Mouse (Mus musculus): Measurements from ENCODE around the gene Atg9a. TPM values are rescaled to one million over a fixed set of nuclear protein-coding genes. Genes with fewer than 3 reads are reported as not detected.

Gene Atg9a
- polyA plus RNA-seq, 2 experiments: 31.5 to 46.1 TPM

- ATAC-seq (ENCODE audit: low FRiP score, low read depth) (peak; percentile 94), DNase-seq (ENCODE audit: low spot score) (peak; percentile 95)
- Histone ChIP-seq H3K4me1 (ENCODE audit: control insufficient read depth, insufficient read depth, low read length) (peaks cover 25% of the 10 kb centered on the region), H3K4me3 (replicated peaks; ENCODE audit: low read length) (peak within 1 kb of the TSS; percentile 82), H3K27ac (replicated peaks; ENCODE audit: low read depth, low read length) (peak within 1 kb of the TSS; percentile 15; the same call in 1 of the 2 replicates), H3K9ac (ENCODE audit: low read depth, low read length, severe bottlenecking) (peak within 1 kb of the TSS; percentile 82), H3K9me3 (ENCODE audit: control insufficient read depth, low read length) (no peaks in the 10 kb centered on the region), H3K4me2 (replicated peaks; ENCODE audit: low read depth, low read length, severe bottlenecking) (peak within 1 kb of the TSS; percentile 91), H3K36me3 (ENCODE audit: control insufficient read depth, insufficient read depth, low read length) (peaks cover 31% of the 10 kb centered on the region), H3K27me3 (ENCODE audit: control insufficient read depth, insufficient read depth, low read length) (no peaks in the 10 kb centered on the region)
- 5% methylated on average over 42 of the region's 42 CpGs for WGBS
- TF ChIP-seq POLR2A (IDR thresholded peaks at IDR 0.05; ENCODE audit: borderline replicate concordance, extremely low read depth, insufficient read depth, insufficient read length): peak; percentile 86; the same call in 1 of the 2 replicates
These were observed 18.4 kb upstream of the Atg9a start, which contains the start of the genes Glb1l and Stk16 for GRCm38 (mm10) chr1:75210136-75211087. Glb1l (minus strand) TSS chr1:75210813. Stk16 (plus strand) TSS chr1:75210838.

DNA sequence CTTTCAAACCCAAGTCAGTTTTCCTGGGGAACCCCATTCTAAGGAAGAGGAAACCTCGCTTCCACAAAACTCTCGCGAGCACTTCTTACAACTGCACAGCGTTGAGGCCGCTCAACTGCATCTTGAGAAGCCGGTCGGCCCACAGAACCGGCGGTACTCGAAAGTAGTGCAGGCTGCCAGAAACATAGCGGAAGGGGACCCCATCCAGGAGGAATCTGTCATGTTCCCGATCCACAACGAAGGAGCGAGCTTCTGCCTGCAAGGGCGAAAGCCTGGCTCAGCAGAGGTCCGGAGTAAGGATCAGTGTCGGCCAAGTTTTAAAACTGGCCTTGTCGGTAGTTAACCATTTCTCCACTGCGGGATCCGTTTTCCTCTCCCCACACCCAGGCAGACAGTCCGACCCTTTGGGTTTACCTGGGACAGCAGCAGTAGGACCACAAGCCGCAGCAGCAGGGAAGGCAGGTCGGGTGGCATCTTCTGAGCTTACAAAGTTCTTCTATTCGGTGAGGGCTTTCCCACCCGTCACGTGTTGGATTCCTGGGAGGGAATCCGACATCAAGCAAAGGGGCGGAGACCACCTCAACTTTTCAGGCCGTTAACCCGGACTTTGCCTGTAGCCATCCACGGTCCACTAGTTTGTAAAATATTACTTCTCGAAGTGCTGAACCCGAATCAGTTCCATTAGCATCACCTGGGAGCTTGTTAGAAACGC is 17.1 kb upstream of the Atg9a start:
- DNase-seq (ENCODE audit: low spot score): peak; percentile 57
- TF ChIP-seq POLR2A (IDR thresholded peaks at IDR 0.05; ENCODE audit: borderline replicate concordance, extremely low read depth, insufficient read depth, insufficient read length): no peak
- H3K27me3 ChIP-seq (ENCODE audit: control insufficient read depth, insufficient read depth, low read length): no peaks in the 10 kb centered on the region

DNA sequence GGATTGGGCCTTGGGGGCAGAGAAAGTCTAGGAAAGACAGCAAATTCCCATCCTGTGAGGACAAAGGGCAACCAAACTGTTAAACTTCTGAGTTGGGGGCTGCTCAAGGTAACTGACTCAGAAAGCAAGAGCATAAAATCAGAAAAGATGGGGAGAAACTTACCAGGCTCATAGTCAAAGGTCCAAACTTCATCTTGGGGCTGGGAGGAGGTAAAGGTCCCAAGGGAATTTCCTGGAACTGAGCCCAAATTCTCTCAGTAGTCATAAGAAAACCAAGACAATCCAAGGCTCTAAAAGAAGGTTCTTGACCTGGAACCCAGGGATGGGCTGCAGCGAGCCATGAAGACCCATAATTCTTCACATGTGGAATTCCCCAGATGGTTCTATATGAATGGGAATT is 9.2 kb upstream of the Atg9a start:
- Histone ChIP-seq H3K4me2 (replicated peaks; ENCODE audit: low read depth, low read length, severe bottlenecking) (no peak overlapping the region), H3K27me3 (ENCODE audit: control insufficient read depth, insufficient read depth, low read length) (no peaks in the 10 kb centered on the region), H3K4me3 (replicated peaks; ENCODE audit: low read length) (no peak overlapping the region), H3K36me3 (ENCODE audit: control insufficient read depth, insufficient read depth, low read length) (peaks cover 41% of the 10 kb centered on the region), H3K9ac (ENCODE audit: low read depth, low read length, severe bottlenecking) (no peak overlapping the region), H3K4me1 (ENCODE audit: control insufficient read depth, insufficient read depth, low read length) (no peaks in the 10 kb centered on the region), H3K27ac (replicated peaks; ENCODE audit: low read depth, low read length) (no peak overlapping the region), H3K9me3 (ENCODE audit: control insufficient read depth, low read length) (no peaks in the 10 kb centered on the region)
- DNase-seq (ENCODE audit: low spot score) (no peak), ATAC-seq (ENCODE audit: low FRiP score, low read depth) (no peak)
- 76% methylated on average over 1 of the region's 1 CpGs for WGBS
- no peak for TF ChIP-seq POLR2A (IDR thresholded peaks at IDR 0.05; ENCODE audit: borderline replicate concordance, extremely low read depth, insufficient read depth, insufficient read length)

More for the DNA sequence above, 17.1 kb upstream of the Atg9a start:
- peak overlapping the region; percentile 55; the same call in 1 of the 2 replicates for H3K27ac ChIP-seq (replicated peaks; ENCODE audit: low read depth, low read length)
- H3K9ac ChIP-seq (ENCODE audit: low read depth, low read length, severe bottlenecking): peak overlapping the region; percentile 65
- peaks cover 18% of the 10 kb centered on the region for H3K36me3 ChIP-seq (ENCODE audit: control insufficient read depth, insufficient read depth, low read length)
- H3K4me1 ChIP-seq (ENCODE audit: control insufficient read depth, insufficient read depth, low read length): peaks cover 25% of the 10 kb centered on the region
- peak; percentile 21; the same call in 1 of the 2 replicates for ATAC-seq (ENCODE audit: low FRiP score, low read depth)
- 9% methylated on average over 34 of the region's 34 CpGs for WGBS
- H3K9me3 ChIP-seq (ENCODE audit: control insufficient read depth, low read length): no peaks in the 10 kb centered on the region
- peak overlapping the region; percentile 91 for H3K4me2 ChIP-seq (replicated peaks; ENCODE audit: low read depth, low read length, severe bottlenecking)
- H3K4me3 ChIP-seq (replicated peaks; ENCODE audit: low read length): peak overlapping the region; percentile 82

DNA sequence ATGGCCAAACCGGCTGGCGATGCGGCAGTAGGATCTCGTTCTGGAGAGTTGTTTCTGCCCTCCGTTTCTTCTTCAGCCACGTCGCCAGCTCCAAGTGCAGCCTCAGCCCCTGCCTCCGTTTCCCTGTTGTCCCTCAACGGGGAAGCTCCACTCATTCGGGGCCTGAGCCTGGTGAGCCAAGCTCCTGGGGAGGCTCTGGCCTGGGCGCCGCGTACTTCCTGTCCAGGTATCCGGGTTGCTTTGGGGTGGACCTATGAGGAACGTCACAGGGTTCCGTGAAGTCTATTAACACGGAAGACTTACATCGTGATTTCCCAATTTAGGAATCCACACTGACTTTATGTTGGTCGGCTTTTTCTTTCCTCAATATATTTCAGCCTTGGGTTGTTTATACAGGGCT is 456 bp upstream of the Atg9a start:
- no peak for TF ChIP-seq POLR2A (IDR thresholded peaks at IDR 0.05; ENCODE audit: borderline replicate concordance, extremely low read depth, insufficient read depth, insufficient read length)
- Histone ChIP-seq H3K36me3 (ENCODE audit: control insufficient read depth, insufficient read depth, low read length) (peaks cover 29% of the 10 kb centered on the region), H3K4me2 (replicated peaks; ENCODE audit: low read depth, low read length, severe bottlenecking) (peak overlapping the region; percentile 90), H3K4me3 (replicated peaks; ENCODE audit: low read length) (peak overlapping the region; percentile 87), H3K27me3 (ENCODE audit: control insufficient read depth, insufficient read depth, low read length) (no peaks in the 10 kb centered on the region), H3K27ac (replicated peaks; ENCODE audit: low read depth, low read length) (peak overlapping the region; percentile 90), H3K9ac (ENCODE audit: low read depth, low read length, severe bottlenecking) (peak overlapping the region; percentile 75), H3K9me3 (ENCODE audit: control insufficient read depth, low read length) (no peaks in the 10 kb centered on the region), H3K4me1 (ENCODE audit: control insufficient read depth, insufficient read depth, low read length) (peaks cover 19% of the 10 kb centered on the region)
- peak; percentile 9 for DNase-seq (ENCODE audit: low spot score)
- WGBS: under 1% methylated on average over 19 of the region's 19 CpGs
- ATAC-seq (ENCODE audit: low FRiP score, low read depth): peak; percentile 27; the same call in 1 of the 2 replicates

DNA sequence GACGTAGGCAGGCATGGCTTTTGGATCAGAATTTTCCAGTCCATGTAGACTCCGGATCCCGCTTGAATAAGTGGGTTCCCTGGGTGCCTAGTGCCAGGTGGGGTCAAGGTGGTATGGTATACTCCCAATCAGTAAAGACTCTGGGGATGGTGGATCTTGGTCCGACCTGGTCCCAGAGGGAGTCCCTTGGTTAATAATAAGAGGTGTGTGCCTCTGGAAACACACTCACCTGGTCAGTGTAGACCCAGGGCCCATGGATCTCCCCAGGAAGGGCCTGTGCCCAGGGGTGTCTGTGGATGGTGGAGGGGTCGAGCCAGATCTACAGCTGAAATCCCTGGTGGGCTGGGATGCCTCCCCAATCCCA is 756 bp downstream of the Atg9a start:
- H3K9me3 ChIP-seq (ENCODE audit: control insufficient read depth, low read length): no peaks in the 10 kb centered on the region
- 50% methylated on average over 5 of the region's 5 CpGs for WGBS

More for the DNA sequence above, 756 bp downstream of the Atg9a start:
- Histone ChIP-seq H3K9ac (ENCODE audit: low read depth, low read length, severe bottlenecking) (peak overlapping the region; percentile 80), H3K27ac (replicated peaks; ENCODE audit: low read depth, low read length) (0 out of 2 replicates have a peak overlapping the region, but pooled peaks have one; percentile 90), H3K4me1 (ENCODE audit: control insufficient read depth, insufficient read depth, low read length) (peaks cover 19% of the 10 kb centered on the region), H3K4me3 (replicated peaks; ENCODE audit: low read length) (peak overlapping the region; percentile 87), H3K27me3 (ENCODE audit: control insufficient read depth, insufficient read depth, low read length) (no peaks in the 10 kb centered on the region), H3K36me3 (ENCODE audit: control insufficient read depth, insufficient read depth, low read length) (peaks cover 29% of the 10 kb centered on the region), H3K4me2 (replicated peaks; ENCODE audit: low read depth, low read length, severe bottlenecking) (peak overlapping the region; percentile 90)
- no peak for TF ChIP-seq POLR2A (IDR thresholded peaks at IDR 0.05; ENCODE audit: borderline replicate concordance, extremely low read depth, insufficient read depth, insufficient read length)
- DNase-seq (ENCODE audit: low spot score) (no peak), ATAC-seq (ENCODE audit: low FRiP score, low read depth) (no peak)
